Mouse (Mus musculus): ENCODE measurements around the gene Nr6a1.

Gene Nr6a1

GRCm38 (mm10) chr2:38927115-38927979, at the start of gene Nr6a1:
Nr6a1 (minus strand) TSS chr2:38927688.
- DNase-seq = peak; percentile 82

DNA sequence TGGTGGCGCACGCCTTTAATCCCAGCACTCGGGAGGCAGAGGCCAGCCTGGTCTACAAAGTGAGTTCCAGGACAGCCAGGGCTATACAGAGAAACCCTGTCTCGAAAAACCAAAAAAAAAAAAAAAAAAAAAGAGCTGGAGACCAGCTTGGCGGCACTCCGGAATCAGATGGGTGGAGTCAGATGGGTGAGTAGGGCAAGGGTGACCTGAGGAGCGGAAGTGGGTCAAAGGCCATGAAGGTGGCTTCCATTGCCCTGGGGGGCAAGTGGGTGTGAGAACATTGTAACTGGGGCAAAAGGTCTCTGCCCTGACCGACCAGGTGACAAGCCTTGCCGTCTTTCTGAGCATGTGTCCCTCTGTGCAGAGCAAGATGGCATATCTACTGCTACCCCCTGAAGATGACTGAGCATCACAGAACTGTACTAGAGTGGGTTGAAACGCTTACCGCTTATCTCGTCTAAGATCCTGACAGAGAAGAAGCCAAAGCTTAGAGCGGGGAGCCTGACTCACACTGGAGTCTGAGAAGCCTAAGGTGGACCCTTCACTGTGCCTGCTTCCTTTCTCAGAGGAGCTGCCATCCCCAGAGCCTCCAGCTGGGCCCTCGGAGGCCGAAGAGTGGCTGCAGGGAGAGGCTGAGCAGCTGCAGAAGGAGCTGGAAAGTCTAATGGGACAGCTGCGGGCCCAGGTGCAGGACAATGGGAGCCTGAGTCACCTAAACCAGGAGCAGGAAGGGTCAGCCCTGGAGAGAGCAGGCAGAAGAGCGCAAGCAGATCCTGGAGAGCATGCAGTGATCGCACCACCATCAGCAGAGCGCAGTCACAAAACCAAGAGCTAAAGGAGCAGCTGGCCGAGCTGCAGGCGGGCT, 48.7 kb upstream of the Nr6a1 start:
- no peak for DNase-seq

DNA sequence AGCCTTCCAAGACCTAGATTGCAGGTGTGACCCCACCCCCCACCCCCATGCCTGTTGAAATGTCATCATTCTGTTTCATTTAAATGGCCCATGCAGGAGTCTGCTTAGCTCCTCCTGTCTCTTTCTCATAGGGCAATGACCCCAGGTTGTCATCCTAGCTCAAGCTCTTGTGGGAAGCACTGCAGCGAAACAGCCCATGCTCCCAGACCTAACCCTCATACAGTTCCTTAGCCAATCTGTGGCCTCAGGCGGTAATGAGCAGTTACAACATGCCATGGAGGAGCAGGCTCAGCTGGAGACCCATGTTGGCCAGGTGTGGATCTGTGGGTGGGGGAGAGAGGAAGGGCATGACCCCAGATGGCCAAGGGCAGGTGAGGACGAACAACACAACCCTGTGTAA, 47.7 kb upstream of the Nr6a1 start:
- DNase-seq = no peak

DNA sequence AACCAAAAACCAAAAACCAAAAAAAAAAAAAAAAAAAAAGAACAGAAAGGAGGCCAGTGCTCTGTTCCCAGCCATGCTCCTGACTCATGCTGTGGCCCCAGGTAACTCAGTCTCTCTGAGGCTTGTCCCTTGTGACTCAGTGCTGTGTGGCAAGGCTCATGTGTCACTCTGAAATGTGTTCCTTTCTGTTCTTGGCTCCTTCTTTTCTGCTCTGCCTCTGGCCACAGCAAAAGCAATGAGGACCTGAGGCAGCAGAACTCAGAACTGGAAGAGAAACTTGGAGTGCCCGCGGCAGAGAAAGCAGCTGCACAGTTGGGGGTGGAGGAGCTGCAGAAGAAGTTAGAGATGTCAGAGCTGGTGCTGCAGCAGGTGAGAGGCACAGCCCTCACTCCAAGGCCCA, 46.7 kb upstream of the Nr6a1 start:
- DNase-seq = no peak

- DNase-seq = peak; percentile 38
Observed at GRCm38 (mm10) chr2:38973701-38974100, 46.2 kb upstream of the Nr6a1 start.

DNA sequence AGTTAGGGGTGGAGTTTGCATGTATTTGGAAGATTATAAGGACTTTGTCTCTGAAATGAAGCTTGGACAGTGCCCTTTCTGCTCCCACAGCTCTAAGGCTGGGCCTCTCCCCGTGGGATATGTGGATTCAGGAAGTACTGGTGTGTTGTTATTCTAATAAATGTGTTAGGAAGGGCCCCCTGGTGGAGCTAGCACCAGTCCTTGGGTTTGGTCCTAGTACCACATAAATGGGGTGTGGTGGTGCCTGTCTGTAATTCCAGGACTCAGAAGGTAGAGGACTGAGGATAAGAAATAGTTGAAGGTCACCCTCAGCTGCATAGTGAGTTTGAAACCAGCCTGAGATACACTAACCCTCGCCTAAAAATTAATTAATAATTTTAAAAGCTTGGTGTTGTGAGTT, 45.7 kb upstream of the Nr6a1 start:
- no peak for DNase-seq

- DNase-seq = no peak
Observed at GRCm38 (mm10) chr2:38970057-38970456, 42.6 kb upstream of the Nr6a1 start.

GRCm38 (mm10) chr2:38969650-38970049, 42.2 kb upstream of the Nr6a1 start:
- DNase-seq = no peak

- DNase-seq = no peak
Observed at GRCm38 (mm10) chr2:38964198-38964597, 36.7 kb upstream of the Nr6a1 start.

DNA sequence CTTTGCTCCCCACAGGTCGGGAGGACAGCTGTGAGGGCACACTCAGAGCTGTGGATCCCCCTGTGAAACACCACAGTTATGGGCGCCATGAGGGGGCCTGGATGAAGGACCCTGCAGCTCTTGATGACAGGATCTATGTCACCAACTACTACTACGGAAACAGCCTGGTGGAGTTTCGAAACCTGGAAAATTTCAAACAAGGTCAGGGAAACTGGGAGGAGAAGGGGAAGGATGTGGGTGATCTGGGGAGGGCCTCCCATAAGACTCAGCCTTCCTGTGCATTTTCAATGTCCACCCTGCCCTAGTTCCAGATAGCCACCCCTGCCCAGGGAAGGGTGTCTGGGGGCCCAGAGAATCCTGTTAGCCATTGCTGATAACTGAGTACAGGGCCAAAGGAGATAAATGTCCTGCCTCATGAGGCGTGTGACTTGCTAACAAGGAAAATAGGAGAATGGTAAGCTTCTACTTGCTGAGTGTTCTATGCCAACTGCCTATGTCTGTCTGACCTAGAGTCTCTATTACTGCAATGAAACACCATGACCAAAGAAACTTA, 30.3 kb upstream of the Nr6a1 start:
- no peak for DNase-seq

GRCm38 (mm10) chr2:38956062-38956461, 28.6 kb upstream of the Nr6a1 start:
- DNase-seq = no peak

DNA sequence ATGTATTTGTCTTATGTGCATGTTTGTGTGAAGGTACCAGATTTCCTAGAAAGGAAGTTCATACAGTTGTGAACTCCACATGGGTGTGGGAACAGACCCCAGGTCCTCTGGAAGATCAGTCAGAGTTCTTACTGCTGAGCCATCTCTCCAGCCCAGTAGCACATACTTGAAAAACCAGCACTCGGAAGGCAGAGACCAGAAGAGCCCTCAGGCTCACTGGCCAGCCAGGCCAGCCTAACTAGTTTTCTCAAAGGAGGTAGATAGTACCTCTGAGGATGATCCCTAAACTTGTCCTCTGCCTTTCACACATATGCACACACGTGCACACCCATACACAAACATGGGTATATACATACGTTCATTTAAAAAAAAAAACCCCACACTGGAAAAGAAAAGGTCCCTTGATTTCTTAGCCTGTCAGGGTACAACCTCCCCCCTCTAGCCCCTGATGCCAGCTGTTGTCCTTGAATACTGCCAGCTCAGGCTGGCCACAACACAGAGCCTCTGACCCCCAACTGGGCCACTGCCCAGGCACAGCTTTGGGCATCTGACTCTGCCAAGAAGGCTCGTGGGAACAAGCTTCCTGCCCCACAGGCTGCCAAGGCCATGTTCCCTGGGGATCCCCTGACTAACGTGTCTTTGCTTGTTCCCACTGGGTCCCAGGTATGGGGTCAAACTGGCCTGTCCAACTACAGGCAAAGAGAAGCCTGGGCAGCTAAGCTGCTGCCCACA, 25.8 kb upstream of the Nr6a1 start:
- DNase-seq = no peak

DNA sequence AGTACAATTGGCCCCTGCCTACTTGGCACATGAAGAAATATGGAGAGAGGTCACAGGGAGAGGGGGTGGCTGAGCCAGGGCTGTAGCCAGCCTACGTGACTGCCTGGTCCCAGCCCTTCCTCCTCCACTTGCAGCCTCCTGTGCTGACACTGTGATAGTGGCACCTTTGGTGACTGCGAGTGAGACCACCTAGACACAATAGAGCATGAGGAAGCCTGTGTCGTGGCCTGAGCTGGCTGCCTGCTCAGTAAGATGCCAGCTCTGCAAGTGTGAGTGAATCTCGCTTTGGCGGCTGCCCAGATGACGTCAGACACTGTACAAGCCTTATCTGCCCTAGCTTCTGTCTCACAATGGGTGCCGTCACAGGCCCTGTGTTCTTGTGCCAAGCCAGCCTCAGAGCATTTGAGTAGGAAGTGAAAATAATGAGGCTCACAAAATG, 22.8 kb upstream of the Nr6a1 start:
- DNase-seq = peak; percentile 91

DNA sequence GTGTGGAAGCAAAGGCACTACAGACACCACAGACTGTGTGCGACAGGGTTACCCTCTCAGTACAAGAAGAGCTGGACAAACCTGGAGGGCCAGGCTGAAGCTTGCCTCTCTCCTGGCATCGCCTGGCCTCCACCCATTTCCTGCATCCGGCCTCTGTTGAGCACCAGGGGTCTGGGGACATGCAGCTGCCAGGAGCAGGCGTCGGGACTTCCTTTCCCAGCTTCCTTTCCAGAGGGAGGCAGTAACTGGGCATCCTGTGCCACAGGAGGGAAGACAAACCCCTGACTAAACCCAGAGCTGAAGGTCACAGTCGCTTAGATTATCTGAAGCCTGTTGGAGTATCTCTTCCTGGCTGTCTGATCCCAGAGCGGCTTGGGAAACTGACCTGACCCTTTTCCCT, 20.1 kb upstream of the Nr6a1 start:
- DNase-seq = peak; percentile 70

DNA sequence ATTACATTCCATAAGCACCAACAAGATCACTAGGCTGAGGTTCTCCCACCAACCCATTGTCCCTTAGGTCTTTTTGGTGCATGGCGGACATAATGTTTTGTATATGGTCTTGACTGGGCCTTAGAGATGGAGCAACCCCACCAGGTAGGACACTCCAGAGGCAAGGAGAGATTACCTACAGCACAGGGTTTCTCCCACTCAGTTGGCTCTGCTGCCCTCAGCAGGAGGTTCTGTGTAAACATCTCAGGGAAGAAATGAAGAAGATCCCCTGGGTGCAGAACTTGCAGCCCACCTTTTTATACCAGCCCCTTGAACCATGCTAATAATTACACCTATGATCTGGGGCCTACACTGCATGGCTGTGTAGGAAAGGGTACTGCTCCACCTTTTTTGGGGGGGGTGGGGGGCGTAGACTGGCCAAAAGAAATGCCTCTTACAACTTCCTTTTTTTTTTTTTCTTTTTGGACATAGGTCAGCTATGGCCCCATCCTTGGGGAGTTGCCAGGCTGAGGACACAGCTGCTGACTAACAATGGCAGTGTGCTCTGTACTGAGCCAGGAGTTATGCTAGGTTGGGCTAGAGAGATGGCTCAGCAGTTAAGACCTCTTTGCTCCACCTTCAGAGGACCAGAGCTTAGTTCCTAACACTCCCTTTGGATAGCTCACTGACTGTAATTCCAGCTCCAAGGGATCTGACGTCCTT, 17.1 kb upstream of the Nr6a1 start:
- peak; percentile 34 for DNase-seq

DNA sequence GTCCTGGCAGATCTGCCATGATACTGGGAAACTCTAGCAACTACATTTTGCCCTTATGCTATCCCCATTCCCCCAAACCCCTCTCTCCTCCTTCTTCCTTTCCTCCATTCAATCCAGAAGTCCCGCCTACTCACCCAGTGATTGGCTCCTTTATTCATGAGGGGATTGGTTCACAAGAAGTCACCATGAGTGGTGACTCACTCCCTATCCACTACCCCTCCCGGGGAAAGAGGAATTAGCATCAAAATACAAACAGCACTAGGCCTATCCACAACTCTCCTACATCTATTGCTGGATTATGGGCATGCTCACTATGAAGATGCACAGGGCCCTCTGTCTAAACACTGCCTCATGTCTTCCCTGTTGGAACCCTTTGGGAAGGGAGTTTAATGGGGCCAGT, 16.5 kb upstream of the Nr6a1 start:
- DNase-seq = no peak

GRCm38 (mm10) chr2:38943161-38943560, 15.7 kb upstream of the Nr6a1 start:
- DNase-seq = no peak

- DNase-seq = no peak
Observed at GRCm38 (mm10) chr2:38941898-38942297, 14.4 kb upstream of the Nr6a1 start.

DNA sequence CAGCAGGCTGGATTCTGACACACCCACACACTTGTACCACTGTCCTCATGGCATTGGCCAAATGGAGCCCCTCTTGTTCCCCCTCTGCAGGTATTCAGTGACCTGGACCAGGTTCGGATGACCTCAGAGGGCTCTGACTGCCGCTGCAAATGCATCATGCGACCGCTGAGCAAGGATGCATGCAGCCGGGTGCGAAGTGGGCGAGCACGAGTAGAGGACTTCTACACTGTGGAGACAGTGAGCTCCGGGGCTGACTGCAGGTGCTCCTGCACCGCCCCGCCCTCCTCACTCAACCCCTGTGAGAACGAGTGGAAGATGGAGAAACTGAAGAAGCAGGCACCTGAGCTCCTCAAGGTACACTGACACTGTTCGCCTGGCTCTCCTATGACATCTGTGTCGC, 13.9 kb upstream of the Nr6a1 start:
- no peak for DNase-seq

DNA sequence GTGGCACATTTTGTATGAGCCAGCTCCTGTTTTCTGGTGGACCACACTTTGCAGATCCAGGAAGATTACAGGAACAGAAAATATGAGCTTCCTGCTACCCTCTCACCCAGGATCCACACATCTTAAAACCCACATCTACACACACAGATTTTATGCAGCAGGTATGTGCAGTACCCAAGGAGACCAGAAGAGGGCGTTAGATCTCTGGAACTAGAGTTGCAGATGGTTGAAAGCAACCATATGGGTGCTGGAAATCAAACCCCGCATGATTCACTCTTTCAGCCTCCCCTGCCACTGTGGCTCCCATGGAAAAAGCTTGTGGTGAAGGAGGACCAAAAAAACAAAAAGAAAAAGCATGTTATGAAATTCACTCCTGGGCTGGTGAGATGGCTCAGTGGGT, 11.6 kb upstream of the Nr6a1 start:
- no peak for DNase-seq

GRCm38 (mm10) chr2:38938007-38938406, 10.5 kb upstream of the Nr6a1 start:
- no peak for DNase-seq

GRCm38 (mm10) chr2:38937396-38937795, 9.9 kb upstream of the Nr6a1 start:
- no peak for DNase-seq

All from lung, postnatal 14 days (tissue).